Mouse (Mus musculus) left cerebral cortex, adult 8-10 months (tissue): Measurements from ENCODE around the gene Cyp3a57. TPM values are rescaled to one million over a fixed set of nuclear protein-coding genes. Genes with fewer than 3 reads are reported as not detected.
A peak's percentile ranks its signal among the peaks of the same experiment; 100 is the strongest.
"Not testable (repeated sequence)": the region's sequence is repeated elsewhere in the genome, so short reads cannot be mapped to it uniquely, and the experiment has no call there.

ENCODE experiments used
- DNase-seq, 2 experiments: peaks; one replicate each; pipeline ENCODE4 v3.0.0; 2022; ENCODE audit warnings: low spot score in 2 of 2
- total RNA-seq, 4 experiments: library from RNA; stranded (reverse); gene quantifications; 2 replicates each; pipeline ENCODE4 v1.2.4; 2022

Cyp3a57 gene
- under 1 TPM; 0.30 to 0.48 (median 0.34) TPM for total RNA-seq

- DNase-seq, result no peak
Measured at GRCm38 (mm10) chr5:145344941-145345340, at the start of gene Cyp3a57. Gene Cyp3a57 (plus strand): TSS chr5:145345279.

GRCm38 (mm10) chr5:145300469-145300868, 44.6 kb upstream of the Cyp3a57 start:
- no peak for DNase-seq

- DNase-seq, result not testable (repeated sequence)
Measured at GRCm38 (mm10) chr5:145301796-145302195, 43.3 kb upstream of the Cyp3a57 start.

GRCm38 (mm10) chr5:145302424-145302823, 42.7 kb upstream of the Cyp3a57 start:
- DNase-seq, result no peak

- not testable (repeated sequence) for DNase-seq
Measured at GRCm38 (mm10) chr5:145306953-145307352, 38.1 kb upstream of the Cyp3a57 start.

GRCm38 (mm10) chr5:145307811-145308210, 37.3 kb upstream of the Cyp3a57 start:
- DNase-seq, result not testable (repeated sequence)

GRCm38 (mm10) chr5:145313845-145314244, 31.2 kb upstream of the Cyp3a57 start:
- DNase-seq, result no peak

GRCm38 (mm10) chr5:145317141-145317540, 27.9 kb upstream of the Cyp3a57 start:
- no peak for DNase-seq

- peak in 1 of 2 experiments; percentile 32 for DNase-seq
Measured at GRCm38 (mm10) chr5:145338756-145339155, 6.3 kb upstream of the Cyp3a57 start.

- DNase-seq, result no peak
Measured at GRCm38 (mm10) chr5:145349697-145350096, 4.6 kb downstream of the Cyp3a57 start.

- DNase-seq, result no peak
Measured at GRCm38 (mm10) chr5:145353081-145353480, 8.0 kb downstream of the Cyp3a57 start.

- not testable (repeated sequence) for DNase-seq
Measured at GRCm38 (mm10) chr5:145415416-145415815, 70.3 kb downstream of the Cyp3a57 start.

- no peak for DNase-seq
Measured at GRCm38 (mm10) chr5:145422287-145422686, 77.2 kb downstream of the Cyp3a57 start.

GRCm38 (mm10) chr5:145431004-145431403, 85.9 kb downstream of the Cyp3a57 start:
- DNase-seq, result no peak

- no peak for DNase-seq
Measured at GRCm38 (mm10) chr5:145433688-145434087, 88.6 kb downstream of the Cyp3a57 start.

Other genes starting within 250 kb of the Cyp3a57 start
- 10 to 100 TPM; 17.4 to 47.4 (median 23.9) TPM for gene Arpc1b, start 231.1 kb upstream of the Cyp3a57 start, total RNA-seq
- gene Pdap1, start 205.0 kb upstream of the Cyp3a57 start, total RNA-seq, result 100 to 1,000 TPM in 1 of 4 experiments, 10 to 100 TPM in 3; 77.5 to 101 (median 86.1) TPM
- gene Bud31, start 204.9 kb upstream of the Cyp3a57 start, total RNA-seq, result 10 to 100 TPM; 70.3 to 76.5 (median 74.1) TPM
- 10 to 100 TPM; 20.2 to 23.4 (median 21.8) TPM for gene Ptcd1, start 178.2 kb upstream of the Cyp3a57 start, total RNA-seq
- 10 to 100 TPM; 19.2 to 25.9 (median 22.6) TPM for gene Cpsf4, start 178.1 kb upstream of the Cyp3a57 start, total RNA-seq
- 100 to 1,000 TPM; 243 to 395 (median 326) TPM for gene Atp5j2, start 153.2 kb upstream of the Cyp3a57 start, total RNA-seq
- 10 to 100 TPM; 13.3 to 14.3 (median 14.0) TPM for gene Zkscan14, start 143.4 kb upstream of the Cyp3a57 start, total RNA-seq
- 10 to 100 TPM; 10.4 to 12.2 (median 10.9) TPM for gene Zkscan5, start 140.7 kb upstream of the Cyp3a57 start, total RNA-seq
- 10 to 100 TPM; 31.6 to 35.8 (median 31.9) TPM for gene Zfp655, start 113.6 kb upstream of the Cyp3a57 start, total RNA-seq
- 10 to 100 TPM; 18.5 to 24.1 (median 22.5) TPM for gene Zscan25, start 64.8 kb upstream of the Cyp3a57 start, total RNA-seq
- not detected for gene Cyp3a16, start 124.4 kb downstream of the Cyp3a57 start, total RNA-seq
- gene Cyp3a41b, start 239.5 kb downstream of the Cyp3a57 start, total RNA-seq, result not detected